Comparison of ENCODE assay signal across 8 mouse cellular contexts in the genomic region with DNA sequence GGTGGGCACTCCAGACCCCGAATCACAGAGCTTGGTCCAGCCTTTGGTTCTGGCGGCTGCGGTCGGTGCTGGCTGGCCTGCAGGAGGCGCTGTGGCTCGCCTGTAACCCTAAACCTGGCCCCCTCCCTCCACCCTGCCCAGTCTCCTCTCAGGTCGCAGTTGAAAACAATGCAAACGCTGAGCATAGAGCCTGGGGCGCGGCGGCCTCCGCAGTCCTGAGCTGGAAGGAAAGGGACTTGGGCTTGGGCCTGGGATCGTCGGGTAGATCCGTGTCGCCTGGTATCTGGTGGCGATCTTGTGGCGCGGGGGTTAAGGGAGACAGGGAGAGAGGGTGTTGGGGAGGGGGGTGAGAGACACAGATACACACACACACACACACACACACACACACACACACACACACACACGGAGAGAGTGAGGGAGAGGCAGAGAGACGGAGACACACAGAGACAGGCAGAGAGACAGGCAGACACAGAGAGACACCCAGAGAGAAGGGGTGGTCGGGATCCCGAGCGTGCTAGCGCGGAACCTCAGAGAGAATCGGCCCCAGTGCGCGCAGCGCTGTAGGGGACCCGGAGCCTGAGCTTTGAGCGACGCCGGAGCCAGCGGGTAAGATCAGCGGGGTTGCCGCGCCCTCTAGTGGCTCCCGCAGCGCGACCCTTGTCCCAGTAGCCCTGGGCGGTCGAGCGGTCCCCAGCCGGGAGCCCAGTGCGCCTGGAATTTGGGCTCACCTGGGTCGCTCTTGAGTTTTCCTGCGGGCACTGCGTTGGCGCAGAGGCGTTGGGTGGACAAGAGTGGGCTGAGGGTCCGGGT. TPM values are rescaled to one million over a fixed set of nuclear protein-coding genes. Genes with fewer than 3 reads are reported as not detected.
DNase-seq lines count a peak whose midpoint lies in the region; ATAC-seq and TF ChIP-seq lines count a peak whose summit lies in the region.

No protein-coding gene starts in this region.

- H3K27ac ChIP-seq in ES-E14 (ENCODE audit: insufficient read depth, low read depth, low read length, poor library complexity, severe bottlenecking) = no peak overlapping the region
- H3K27ac ChIP-seq in lung, embryonic 16.5 days (ENCODE audit: low read length) = peak overlapping the region; percentile 71

- in situ Hi-C loops in ES-E14 (cut with MboI; ENCODE audit: low sequenced_read_pairs in 2 of 2, unreplicated experiment in 2 of 2) = loop anchor here (5.0 to 25.0 kb wide), 4 partner anchors 544 to 844 kb away; no protein-coding TSS in a partner anchor

- peak overlapping the region; percentile 58 to 67 for H3K4me3 ChIP-seq in ES-E14 (ENCODE audit: insufficient read depth in 1 of 2, low read depth in 1 of 2, low read length in 2 of 2, poor library complexity in 1 of 2, severe bottlenecking in 1 of 2)
- H3K4me3 ChIP-seq in lung, embryonic 16.5 days (ENCODE audit: low read length) = peak overlapping the region; percentile 51

- H3K9ac ChIP-seq in ES-E14 (ENCODE audit: insufficient read depth, low read depth, low read length, poor library complexity, severe bottlenecking) = peak overlapping the region; percentile 58
- H3K9ac ChIP-seq in lung, embryonic 16.5 days (ENCODE audit: low read length) = peak overlapping the region; percentile 71

- H3K4me1 ChIP-seq in ES-E14 (ENCODE audit: control insufficient read depth in 2 of 2, insufficient read depth in 2 of 2, low read length in 2 of 2, poor library complexity in 1 of 2) = peaks cover 0 to 3% of the 10 kb centered on the region in 2 experiments; a peak in 1 of 4 replicates
- H3K4me1 ChIP-seq in lung, embryonic 16.5 days (replicated peaks; ENCODE audit: control insufficient read depth, insufficient read depth, low read length) = 0 out of 2 replicates have a peak, but pooled peaks cover 3% of the 10 kb centered on the region

- H3K36me3 ChIP-seq in ES-E14 (ENCODE audit: control insufficient read depth, insufficient read depth, low read length, poor library complexity, severe bottlenecking) = no peaks in the 10 kb centered on the region
- H3K36me3 ChIP-seq in lung, embryonic 16.5 days (ENCODE audit: control insufficient read depth, insufficient read depth, low read length) = no peaks in the 10 kb centered on the region

- DNase-seq in ES-E14 (ENCODE audit: low read depth, low spot score) = peak; percentile 87
- DNase-seq in cerebellum, adult 18-20 months = peak; percentile 40 to 57
- peak; percentile 88 for DNase-seq in forelimb bud, embryonic 11.5 days (ENCODE audit: low read depth, low spot score)
- DNase-seq in layer of hippocampus, adult 9-11 months = peak; percentile 53
- DNase-seq in ovary, postnatal 14 days (ENCODE audit: low spot score) = peak; percentile 75
- DNase-seq in thymus, postnatal 10 days (ENCODE audit: low spot score in 2 of 2) = peak; percentile 71 to 83

- no peaks in the 10 kb centered on the region for H3K9me3 ChIP-seq in ES-E14 (ENCODE audit: control insufficient read depth, insufficient read depth, low read depth, low read length)
- H3K9me3 ChIP-seq in lung, embryonic 16.5 days (ENCODE audit: control insufficient read depth, low read length) = no peaks in the 10 kb centered on the region

- ATAC-seq in hematopoietic stem cell, adult 5-6 weeks (replicated peaks in 1 of 2; ENCODE audit: insufficient read depth in 1 of 2, low FRiP score in 2 of 2, low TSS enrichment in 1 of 2, low read depth in 1 of 2, poor library complexity in 2 of 2, severe bottlenecking in 2 of 2) = peak; percentile 64 to 70
- peak; percentile 85 for ATAC-seq in lung, embryonic 16.5 days (ENCODE audit: low read depth)

- H3K27me3 ChIP-seq in lung, embryonic 16.5 days (ENCODE audit: control insufficient read depth, insufficient read depth, low read depth, low read length) = peaks cover 9% of the 10 kb centered on the region

- under 1% methylated on average over 52 of the region's 52 CpGs for WGBS in lung, embryonic 16.5 days

- H3K4me2 ChIP-seq in lung, embryonic 16.5 days (ENCODE audit: low read depth, low read length) = peak overlapping the region; percentile 81

TF ChIP-seq in ES-E14, 5 proteins besides CTCF, POLR2A, EP300 and RAD21:
- peak; percentile 41; the same call in 1 of the 2 replicates for TF ChIP-seq ZC3H11A (IDR thresholded peaks at IDR 0.05; ENCODE audit: borderline replicate concordance, low read depth, low read length)
- TF ChIP-seq MAFK (IDR thresholded peaks at IDR 0.05; ENCODE audit: insufficient read depth, low read depth, low read length) = no peak

RNA-seq across cellular contexts. Expression of a gene that starts 3.9 kb away (rescaled TPM):
- 2.8 and 10.2 TPM in 2 replicates for total RNA-seq in ES-E14 (2012; rRNA removed)
- not detected in 2 replicates for total RNA-seq in hematopoietic stem cell, adult 5-6 weeks (2017)
- polyA plus RNA-seq in lung, embryonic 16.5 days (2015; fragmentation: Nextera tagmentation; extraction: Ambion mirVana) = 53.3 and 53.6 TPM in 2 replicates
